Mouse (Mus musculus) myocyte (in vitro differentiated cells): ENCODE results near the gene Scd4. TPM values are rescaled to one million over a fixed set of nuclear protein-coding genes. Genes with fewer than 3 reads are reported as not detected.

ENCODE experiments used
- H3K27me3 ChIP-seq: one replicate; pipeline ENCODE4 v1.6.1; 2011; ENCODE audit not compliant: control insufficient read depth, insufficient read depth, insufficient read length
- H3K36me3 ChIP-seq: one replicate; pipeline ENCODE4 v1.6.1; 2011; ENCODE audit not compliant: control insufficient read depth, insufficient read depth
- H3K4me2 ChIP-seq: one replicate; pipeline ENCODE4 v1.6.1; 2011; ENCODE audit warnings: low read depth, control low read depth
- H3K4me3 ChIP-seq: one replicate; pipeline ENCODE4 v1.5.1; 2011; ENCODE audit warnings: mild to moderate bottlenecking, control low read depth, moderate library complexity
- H3K79me2 ChIP-seq: one replicate; pipeline ENCODE4 v1.6.1; 2011; ENCODE audit not compliant: control insufficient read depth, insufficient read depth
- H3ac ChIP-seq: one replicate; pipeline ENCODE4 v1.6.1; 2011; ENCODE audit not compliant: control insufficient read depth, insufficient read length
- CEBPB ChIP-seq: IDR thresholded peaks from 2 replicates; pipeline ENCODE4 v1.6.1; 2011; ENCODE audit warnings: mild to moderate bottlenecking, moderate library complexity; ENCODE audit not compliant: poor library complexity, insufficient read depth, severe bottlenecking
- E2F4 ChIP-seq: IDR thresholded peaks from one replicate; pipeline ENCODE4 v1.6.1; 2011; ENCODE audit warnings: mild to moderate bottlenecking, control low read depth, moderate library complexity; ENCODE audit not compliant: insufficient read depth
- MAX ChIP-seq: IDR thresholded peaks from one replicate; pipeline ENCODE4 v1.6.1; 2011; ENCODE audit warnings: low read depth, mild to moderate bottlenecking, control low read depth
- MYOD1 ChIP-seq, 3 experiments: IDR thresholded peaks; one replicate each; pipeline ENCODE4 v1.6.1; 2011; ENCODE audit warnings: control low read depth in 2 of 3, low read depth in 2 of 3, mild to moderate bottlenecking in 2 of 3, moderate library complexity in 1 of 3; ENCODE audit not compliant: insufficient read length in 2 of 3, control insufficient read depth in 1 of 3
- MYOG ChIP-seq, 3 experiments: IDR thresholded peaks; one replicate each; pipeline ENCODE4 v1.6.1; 2011; ENCODE audit warnings: control low read depth in 2 of 3, low read depth in 2 of 3, mild to moderate bottlenecking in 2 of 3; ENCODE audit not compliant: insufficient read length in 2 of 3, control insufficient read depth in 1 of 3, insufficient read depth in 1 of 3
- POLR2A ChIP-seq: IDR thresholded peaks from one replicate; pipeline ENCODE4 v1.6.1; 2011; ENCODE audit warnings: low read depth, mild to moderate bottlenecking, control low read depth, moderate library complexity; ENCODE audit not compliant: insufficient read length
- POLR2AphosphoS2 ChIP-seq: IDR thresholded peaks from one replicate; pipeline ENCODE4 v1.6.1; 2011; ENCODE audit warnings: low read depth, control low read depth; ENCODE audit not compliant: insufficient read length
- REST ChIP-seq: IDR thresholded peaks from one replicate; pipeline ENCODE4 v1.6.1; 2011; ENCODE audit warnings: mild to moderate bottlenecking, control low read depth, moderate library complexity; ENCODE audit not compliant: insufficient read depth, insufficient read length
- SRF ChIP-seq: IDR thresholded peaks from one replicate; pipeline ENCODE4 v1.6.1; 2011; ENCODE audit warnings: low read depth; ENCODE audit not compliant: control insufficient read depth, insufficient read length
- TCF12 ChIP-seq: IDR thresholded peaks from one replicate; pipeline ENCODE4 v1.6.1; 2011; ENCODE audit warnings: mild to moderate bottlenecking, control low read depth; ENCODE audit not compliant: poor library complexity, insufficient read depth, severe bottlenecking
- TCF3 ChIP-seq: IDR thresholded peaks from one replicate; pipeline ENCODE4 v1.6.1; 2011; ENCODE audit warnings: low read depth, control low read depth; ENCODE audit not compliant: insufficient read length
- USF1 ChIP-seq: IDR thresholded peaks from one replicate; pipeline ENCODE4 v1.6.1; 2011; ENCODE audit warnings: low read depth, mild to moderate bottlenecking, control low read depth, moderate library complexity
- polyA plus RNA-seq: library from polyadenylated mRNA; unstranded; fragments of >200 nt; fragmentation: generic; extraction: Trizol; gene quantifications from one replicate; pipeline ENCODE4 v1.2.1, GENCODE M21; 2012; ENCODE audit warnings: missing spikeins

The Scd4 gene
- polyA plus RNA-seq, 1 experiment: 0.16 TPM

DNA sequence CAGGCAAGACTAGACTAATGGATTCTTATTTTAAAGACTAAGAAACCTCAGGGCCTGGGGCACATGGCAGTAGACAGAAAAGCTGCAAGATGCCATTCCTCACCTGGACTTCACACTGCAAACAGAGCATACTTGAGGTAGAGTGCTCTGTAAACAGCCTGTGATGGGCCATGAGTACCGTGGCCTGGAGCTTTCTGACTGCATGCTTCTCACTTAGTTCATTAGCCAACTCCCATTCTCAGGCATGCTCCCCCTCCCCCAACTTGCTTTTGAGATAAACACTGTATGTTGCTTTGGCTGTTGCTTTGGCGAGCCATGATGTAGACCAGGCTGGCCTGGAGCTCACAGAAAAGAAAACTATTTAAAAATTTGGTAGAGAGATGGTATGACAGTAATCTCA is 46.8 kb upstream of the Scd4 start:
- Histone ChIP-seq H3K79me2 (no peaks in the 10 kb centered on the region), H3K36me3 (no peaks in the 10 kb centered on the region), H3K4me3 (no peak overlapping the region), H3K4me2 (no peak overlapping the region), H3ac (no peak overlapping the region), H3K27me3 (no peaks in the 10 kb centered on the region)
- TF ChIP-seq REST (no peak), SRF (no peak), TCF12 (no peak), E2F4 (no peak), MYOG (IDR thresholded peaks at IDR 0.05; ENCODE audit: control insufficient read depth in 1 of 3, insufficient read depth in 1 of 3, insufficient read length in 2 of 3, low read depth in 2 of 3) (no peak), MAX (no peak), MYOD1 (IDR thresholded peaks at IDR 0.05; ENCODE audit: control insufficient read depth in 1 of 3, insufficient read length in 2 of 3, low read depth in 2 of 3) (no peak), POLR2AphosphoS2 (no peak), POLR2A (no peak), TCF3 (no peak), USF1 (no peak), CEBPB (no peak)

DNA sequence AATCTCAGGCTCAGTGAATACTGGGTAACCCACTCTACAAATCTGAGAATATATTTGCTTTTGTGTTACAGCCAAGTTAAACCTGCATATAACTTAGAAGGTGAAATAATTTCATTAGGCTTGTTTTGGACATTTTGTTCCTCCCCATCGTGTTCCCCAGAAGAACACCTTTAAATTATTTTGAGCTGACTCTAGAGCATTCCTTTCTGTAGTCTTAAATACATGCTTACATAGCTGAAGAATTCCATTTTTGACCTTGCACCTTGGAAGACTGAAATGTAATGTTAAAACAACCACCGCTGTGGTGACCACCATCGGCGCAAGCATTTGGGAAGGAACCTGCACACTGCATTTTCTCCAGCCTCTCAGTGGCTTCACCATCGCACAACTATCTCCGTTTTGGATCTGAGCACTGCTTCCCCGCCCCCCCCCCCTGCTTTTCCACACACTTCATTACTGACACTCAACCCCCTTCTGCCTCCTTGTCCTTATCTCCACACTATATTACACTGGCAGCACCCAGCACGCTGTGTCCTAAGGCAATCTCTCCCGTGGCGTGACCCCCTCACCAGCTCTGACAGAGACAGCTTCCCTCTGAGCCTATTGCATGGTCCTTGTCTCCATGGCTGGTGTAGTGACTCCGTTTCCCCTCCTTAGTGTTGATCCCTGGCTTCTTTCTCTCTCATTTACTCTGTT is 45.3 kb upstream of the Scd4 start:
- Histone ChIP-seq H3K79me2 (no peaks in the 10 kb centered on the region), H3K4me2 (no peak overlapping the region), H3K27me3 (no peaks in the 10 kb centered on the region), H3K4me3 (no peak overlapping the region), H3K36me3 (no peaks in the 10 kb centered on the region), H3ac (no peak overlapping the region)
- TF ChIP-seq POLR2AphosphoS2: no peak
- TF ChIP-seq MYOG (IDR thresholded peaks at IDR 0.05; ENCODE audit: control insufficient read depth in 1 of 3, insufficient read depth in 1 of 3, insufficient read length in 2 of 3, low read depth in 2 of 3): no peak
- TF ChIP-seq MAX: no peak
- TF ChIP-seq TCF12: no peak
- TF ChIP-seq USF1: no peak
- TF ChIP-seq POLR2A: no peak
- TF ChIP-seq E2F4: no peak
- TF ChIP-seq TCF3: no peak
- no peak for TF ChIP-seq REST
- no peak for TF ChIP-seq SRF
- no peak for TF ChIP-seq MYOD1 (IDR thresholded peaks at IDR 0.05; ENCODE audit: control insufficient read depth in 1 of 3, insufficient read length in 2 of 3, low read depth in 2 of 3)
- TF ChIP-seq CEBPB: no peak

DNA sequence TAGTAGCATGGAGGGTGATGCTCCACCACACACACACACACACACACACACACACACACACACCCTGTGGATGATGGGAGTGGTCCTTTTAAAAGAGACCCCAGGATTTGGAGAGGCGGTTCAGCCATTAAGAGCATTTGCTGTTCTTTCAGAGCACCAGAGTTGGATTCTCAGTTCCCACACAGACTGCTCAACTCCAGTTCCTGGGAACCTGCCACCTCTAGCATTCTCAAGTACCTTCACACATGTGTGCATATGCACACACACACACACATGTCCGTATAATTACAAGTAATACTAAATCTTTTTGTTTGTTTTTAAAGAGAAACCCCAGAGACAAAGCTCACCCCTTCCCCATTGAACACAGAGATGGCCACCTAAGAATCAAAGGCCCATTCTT is 40.8 kb upstream of the Scd4 start:
- Histone ChIP-seq H3K36me3 (peaks cover 23% of the 10 kb centered on the region), H3K79me2 (peaks cover 32% of the 10 kb centered on the region), H3ac (no peak overlapping the region), H3K4me3 (peak overlapping the region; percentile 100), H3K4me2 (peak overlapping the region; percentile 98), H3K27me3 (no peaks in the 10 kb centered on the region)
- TF ChIP-seq POLR2A (no peak), USF1 (no peak)

DNA sequence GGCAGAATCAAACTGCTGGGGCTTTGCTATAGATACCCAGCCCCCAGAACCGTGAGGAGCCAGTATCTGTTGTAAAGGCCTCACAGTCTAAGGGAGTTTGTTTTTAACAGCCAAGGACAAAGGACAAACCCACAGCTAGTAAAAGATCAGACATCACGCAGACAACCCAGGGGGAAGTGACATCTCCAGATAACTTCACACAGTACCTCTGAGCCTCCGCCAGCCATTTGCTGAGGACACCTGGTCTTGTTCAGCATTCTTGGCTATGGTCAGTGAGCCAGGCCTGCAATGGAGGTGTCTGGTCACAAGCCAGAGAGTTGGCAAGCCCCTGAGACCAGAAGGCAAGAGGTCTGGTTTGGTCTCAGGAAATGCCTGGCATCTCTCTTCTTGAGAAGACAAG is 40.4 kb upstream of the Scd4 start:
- TF ChIP-seq REST: no peak
- no peak for TF ChIP-seq MAX
- TF ChIP-seq TCF12: no peak
- TF ChIP-seq POLR2A: no peak
- TF ChIP-seq TCF3: no peak
- peak in 1 of 3 experiments; percentile 27 for TF ChIP-seq MYOD1 (IDR thresholded peaks at IDR 0.05; ENCODE audit: control insufficient read depth in 1 of 3, insufficient read length in 2 of 3, low read depth in 2 of 3)
- TF ChIP-seq MYOG (IDR thresholded peaks at IDR 0.05; ENCODE audit: control insufficient read depth in 1 of 3, insufficient read depth in 1 of 3, insufficient read length in 2 of 3, low read depth in 2 of 3): peak in 1 of 3 experiments; percentile 41
- no peak for TF ChIP-seq POLR2AphosphoS2
- peaks cover 36% of the 10 kb centered on the region for H3K79me2 ChIP-seq
- peak overlapping the region; percentile 100 for H3K4me3 ChIP-seq
- H3ac ChIP-seq: no peak overlapping the region
- H3K36me3 ChIP-seq: peaks cover 27% of the 10 kb centered on the region
- peak overlapping the region; percentile 98 for H3K4me2 ChIP-seq
- no peaks in the 10 kb centered on the region for H3K27me3 ChIP-seq

DNA sequence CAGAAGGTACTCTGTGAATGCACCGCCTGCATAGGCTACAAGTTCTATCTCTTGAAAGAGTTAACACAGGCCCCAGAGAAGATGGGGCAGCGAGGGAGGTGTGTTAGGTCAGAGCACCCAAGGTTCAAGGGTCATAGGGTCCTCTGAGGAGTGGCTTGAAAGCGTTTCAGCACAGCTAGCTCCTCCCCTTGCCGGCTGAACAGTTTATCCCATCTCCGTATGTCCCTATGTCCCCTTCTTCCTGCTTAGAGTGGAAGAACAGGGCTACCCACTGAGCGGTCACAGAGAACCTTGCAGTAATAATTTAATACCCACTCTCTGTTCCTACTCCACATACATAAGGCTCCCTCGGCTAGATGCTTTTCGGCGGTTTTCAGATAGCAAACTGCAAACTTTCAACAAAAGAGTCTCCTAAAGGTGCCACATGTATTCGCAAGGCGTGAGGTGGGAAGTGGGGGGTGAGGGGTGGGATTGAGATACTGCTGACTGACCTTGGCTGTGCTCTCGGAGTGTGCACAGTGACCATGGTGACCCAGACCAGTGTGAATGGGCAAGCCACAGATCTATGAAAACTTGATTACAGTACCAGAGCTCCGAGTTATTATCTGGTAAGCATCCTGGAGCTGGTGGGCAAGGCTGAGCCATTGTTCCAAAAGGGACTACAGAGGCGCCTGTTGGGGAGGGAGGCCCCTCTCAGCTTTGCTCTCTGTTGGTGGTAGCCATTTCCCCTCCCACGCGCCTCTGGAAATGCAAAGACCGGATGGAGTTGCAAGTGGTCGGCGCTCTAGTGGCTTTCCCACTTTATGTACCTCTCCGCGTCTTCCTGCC is 39.7 kb upstream of the Scd4 start, which contains the start of gene Scd2:
Gene Scd2 (plus strand): TSS at position 734 of the 828 bp plus-strand sequence.
- TF ChIP-seq MAX (no peak), TCF12 (no peak), TCF3 (no peak), POLR2AphosphoS2 (peak; percentile 36), MYOG (IDR thresholded peaks at IDR 0.05; ENCODE audit: control insufficient read depth in 1 of 3, insufficient read depth in 1 of 3, insufficient read length in 2 of 3, low read depth in 2 of 3) (no peak), CEBPB (no peak), MYOD1 (IDR thresholded peaks at IDR 0.05; ENCODE audit: control insufficient read depth in 1 of 3, insufficient read length in 2 of 3, low read depth in 2 of 3) (no peak), SRF (no peak)
- H3K79me2 ChIP-seq: peaks cover 43% of the 10 kb centered on the region

More for the DNA sequence above, 39.7 kb upstream of the Scd4 start, which contains the start of gene Scd2:
- Histone ChIP-seq H3K27me3 (no peaks in the 10 kb centered on the region), H3K36me3 (peaks cover 34% of the 10 kb centered on the region), H3ac (peak within 1 kb of the TSS; percentile 66), H3K4me2 (peak within 1 kb of the TSS; percentile 98), H3K4me3 (peak within 1 kb of the TSS; percentile 100)
